Mouse (Mus musculus) lung, adult 2 months (tissue): ENCODE results near the gene Pdgfb. TPM values are rescaled to one million over a fixed set of nuclear protein-coding genes. Genes with fewer than 3 reads are reported as not detected.

Experiments
- DNase-seq: peaks from one replicate; pipeline ENCODE4 v3.0.0; 2022
- H3K4me1 ChIP-seq: fragments of 200-500 bp; 2 replicates; pipeline ENCODE4 v1.6.1; 2011; ENCODE audit warnings: low read length; ENCODE audit not compliant: control insufficient read depth, insufficient read depth
- H3K4me3 ChIP-seq: fragments of 200-500 bp; replicated peaks from 2 replicates; pipeline ENCODE3; 2011; ENCODE audit warnings: low read depth, mild to moderate bottlenecking, control low read depth, low read length; ENCODE audit errors: extremely low read depth
- CTCF ChIP-seq: fragments of 200-500 bp; IDR thresholded peaks from 2 replicates; pipeline ENCODE4 v1.5.1; 2011; ENCODE audit warnings: mild to moderate bottlenecking, low read length, control low read depth; ENCODE audit not compliant: insufficient read depth
- POLR2A ChIP-seq: fragments of 200-500 bp; IDR thresholded peaks from 2 replicates; pipeline ENCODE4 v1.6.1; 2011; ENCODE audit warnings: low read depth, mild to moderate bottlenecking, control low read depth, low read length, borderline replicate concordance; ENCODE audit errors: extremely low read depth
- WGBS: fragments of 180-500 bp; shearing (Covaris S2); methylation state at CpG from one replicate; pipeline ENCODE4 v1.1.7; 2018; 5-methylcytosine and 5-hydroxymethylcytosine counted together
- polyA plus RNA-seq: library from polyadenylated mRNA; depleted of rRNA; stranded (reverse); fragments of >200 nt; gene quantifications from 2 replicates; pipeline ENCODE4 v1.2.3, GENCODE M21; 2012

The Pdgfb gene
- polyA plus RNA-seq, 1 experiment, result 155 TPM

DNA sequence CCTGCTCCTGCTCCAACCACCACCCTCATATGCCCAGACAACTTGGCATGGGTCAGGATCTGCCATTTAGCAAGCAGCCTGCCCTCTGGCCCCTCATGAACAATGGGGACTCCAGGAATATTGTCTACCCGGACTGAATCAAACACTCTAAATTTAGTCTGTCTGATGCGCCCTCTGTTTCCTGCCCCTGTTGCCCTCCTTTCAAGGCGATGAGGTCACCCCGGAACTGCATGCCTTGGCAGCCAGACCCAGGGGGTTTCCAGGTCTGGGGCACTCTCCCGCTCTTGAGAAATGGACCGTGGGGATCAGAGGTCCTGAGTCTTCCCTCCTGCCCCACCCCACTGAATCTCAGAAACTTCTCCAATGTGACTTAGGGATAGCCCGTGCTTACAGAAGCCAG is 10.8 kb upstream of the Pdgfb start:
- H3K4me1 ChIP-seq, result peaks cover 12% of the 10 kb centered on the region
- 26% methylated on average over 7 of the region's 7 CpGs for WGBS
- TF ChIP-seq CTCF (no peak), POLR2A (no peak)
- H3K4me3 ChIP-seq, result no peak overlapping the region
- no peak for DNase-seq

GRCm38 (mm10) chr15:80024331-80025313 is 9.8 kb upstream of the Pdgfb start:
- Histone ChIP-seq H3K4me1 (peaks cover 13% of the 10 kb centered on the region), H3K4me3 (no peak overlapping the region)
- no peak for TF ChIP-seq CTCF
- TF ChIP-seq POLR2A, result no peak
- DNase-seq, result no peak
- WGBS, result 47% methylated on average over 11 of the region's 11 CpGs

- no peak for TF ChIP-seq CTCF
- TF ChIP-seq POLR2A, result no peak
- no peak for DNase-seq
- 56% methylated on average over 4 of the region's 4 CpGs for WGBS
- Histone ChIP-seq H3K4me3 (no peak overlapping the region), H3K4me1 (peaks cover 11% of the 10 kb centered on the region)
Observed at GRCm38 (mm10) chr15:80020516-80020915, 5.7 kb upstream of the Pdgfb start.

- no peak overlapping the region for H3K4me3 ChIP-seq
- WGBS, result 39% methylated on average over 4 of the region's 4 CpGs
- H3K4me1 ChIP-seq, result peaks cover 12% of the 10 kb centered on the region
- TF ChIP-seq CTCF (no peak), POLR2A (no peak)
- peak; percentile 4 for DNase-seq
Observed at GRCm38 (mm10) chr15:80019625-80020024, 4.8 kb upstream of the Pdgfb start.

GRCm38 (mm10) chr15:80019220-80019619 is 4.4 kb upstream of the Pdgfb start:
- Histone ChIP-seq H3K4me1 (peaks cover 9% of the 10 kb centered on the region), H3K4me3 (no peak overlapping the region)
- no peak for DNase-seq
- TF ChIP-seq CTCF (no peak), POLR2A (no peak)
- 70% methylated on average over 7 of the region's 7 CpGs for WGBS

DNA sequence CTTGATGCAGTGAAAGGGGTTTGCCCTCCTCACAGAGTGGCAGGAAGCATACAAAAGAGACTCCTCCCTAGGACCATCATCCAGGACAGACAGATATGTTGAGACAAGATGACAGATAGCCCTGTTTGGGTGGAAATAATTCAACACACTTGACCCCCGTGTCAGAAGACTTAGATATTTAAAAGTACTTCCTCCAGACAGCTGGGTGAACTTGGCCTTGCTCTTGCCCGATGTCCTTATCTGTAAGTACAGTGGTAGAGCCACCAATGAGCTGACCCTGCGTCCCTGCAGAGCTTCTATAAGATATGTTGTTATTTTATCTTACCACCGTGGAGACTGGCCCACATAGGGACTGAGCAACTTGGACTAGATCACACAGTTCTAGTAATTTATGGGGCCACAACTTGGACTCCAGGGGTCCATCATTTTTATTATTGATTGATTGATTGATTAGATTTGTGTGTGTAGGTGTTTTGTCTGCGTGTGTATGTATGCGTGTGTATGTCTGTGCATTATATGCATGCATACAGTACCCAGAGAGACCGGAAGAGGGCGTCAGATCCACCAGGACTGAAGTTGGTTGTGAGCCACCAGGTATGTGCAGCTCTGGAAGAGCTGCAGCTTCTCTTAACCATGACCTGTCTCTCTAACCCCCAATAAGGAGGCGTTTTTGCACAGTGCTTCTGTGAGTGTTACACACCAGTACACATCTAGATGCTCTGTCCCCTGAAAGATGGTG is 2.0 kb upstream of the Pdgfb start:
- TF ChIP-seq POLR2A (no peak), CTCF (no peak)
- DNase-seq, result no peak
- Histone ChIP-seq H3K4me3 (no peak overlapping the region), H3K4me1 (peaks cover 12% of the 10 kb centered on the region)
- 78% methylated on average over 9 of the region's 9 CpGs for WGBS

- Histone ChIP-seq H3K4me3 (no peak overlapping the region), H3K4me1 (peaks cover 10% of the 10 kb centered on the region)
- WGBS, result 66% methylated on average over 7 of the region's 7 CpGs
- TF ChIP-seq CTCF (no peak), POLR2A (no peak)
- DNase-seq, result no peak
Observed at GRCm38 (mm10) chr15:80015211-80015952, 605 bp upstream of the Pdgfb start.

DNA sequence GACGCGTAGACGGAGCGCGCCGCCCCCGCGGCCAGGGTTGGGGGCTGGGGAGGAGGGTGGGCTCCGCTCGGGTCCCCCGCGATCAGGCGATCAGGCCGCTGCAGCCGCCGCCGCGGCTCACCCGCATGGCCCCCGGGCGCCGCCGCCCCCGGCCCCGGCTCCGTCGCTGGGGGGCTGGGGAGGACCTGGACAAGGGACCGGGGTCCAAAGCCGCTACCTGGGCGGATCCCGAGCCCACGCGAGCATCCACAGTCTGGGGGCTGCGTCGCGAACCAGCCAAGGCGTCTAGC is 801 bp downstream of the Pdgfb start:
- Histone ChIP-seq H3K4me1 (peaks cover 12% of the 10 kb centered on the region), H3K4me3 (peak overlapping the region; percentile 75)
- 1% methylated on average over 37 of the region's 37 CpGs for WGBS
- no peak for TF ChIP-seq POLR2A
- DNase-seq, result no peak
